Mouse (Mus musculus): ENCODE measurements around the gene Slamf7.
A peak's percentile ranks its signal among the peaks of the same experiment; 100 is the strongest.
"Not testable (repeated sequence)": the region's sequence is repeated elsewhere in the genome, so short reads cannot be mapped to it uniquely, and the experiment has no call there.

Gene Slamf7

GRCm38 (mm10) chr1:171652734-171653133 is at the start of gene Slamf7:
TSS of gene Slamf7 (minus strand) at chr1:171653035.
- no peak for DNase-seq (ENCODE audit: low spot score)

- DNase-seq (ENCODE audit: low spot score): no peak
Observed at GRCm38 (mm10) chr1:171698983-171699382, 46.1 kb upstream of the Slamf7 start.

DNA sequence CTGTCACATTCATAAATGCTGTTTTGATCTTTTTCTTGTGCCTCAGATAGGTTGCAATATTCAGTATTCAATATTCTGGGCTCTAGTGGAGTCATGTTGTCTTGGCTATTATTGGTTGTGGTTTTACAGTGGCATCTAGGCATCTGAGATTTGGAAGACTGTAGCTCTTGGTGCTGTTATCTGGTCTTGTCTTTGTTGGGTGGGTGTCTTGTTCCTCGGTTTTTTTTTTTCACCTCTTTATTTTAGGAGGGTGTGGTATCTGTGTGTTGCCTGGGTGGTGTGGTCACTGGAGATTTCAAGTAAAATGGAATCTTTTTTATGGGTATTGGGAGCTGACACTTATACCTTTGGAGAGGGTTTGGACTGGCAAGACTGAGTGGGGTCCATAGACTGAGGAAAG is 41.1 kb upstream of the Slamf7 start:
- DNase-seq (ENCODE audit: low spot score): no peak

- no peak for DNase-seq (ENCODE audit: low spot score)
Observed at GRCm38 (mm10) chr1:171687320-171687719, 34.5 kb upstream of the Slamf7 start.

DNA sequence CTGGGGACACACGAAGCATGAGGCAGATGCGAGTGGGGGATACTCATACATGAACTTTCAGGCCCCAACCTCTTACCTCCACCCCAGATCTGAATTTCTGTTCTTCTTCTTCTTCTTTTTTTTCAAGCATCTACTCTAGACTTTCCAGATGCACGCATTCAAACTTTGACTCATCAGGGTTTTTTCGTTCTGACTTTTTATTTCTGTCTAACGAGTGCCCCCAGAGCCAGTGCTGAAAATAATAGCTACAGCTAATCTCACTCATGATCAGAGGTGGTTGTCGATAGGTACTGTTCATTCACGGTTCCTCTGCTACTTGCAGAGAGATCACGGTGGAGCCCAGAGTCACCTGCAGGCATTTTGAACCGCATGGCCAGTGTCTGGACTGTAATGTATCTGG is 32.1 kb upstream of the Slamf7 start:
- DNase-seq (ENCODE audit: low spot score): no peak

DNA sequence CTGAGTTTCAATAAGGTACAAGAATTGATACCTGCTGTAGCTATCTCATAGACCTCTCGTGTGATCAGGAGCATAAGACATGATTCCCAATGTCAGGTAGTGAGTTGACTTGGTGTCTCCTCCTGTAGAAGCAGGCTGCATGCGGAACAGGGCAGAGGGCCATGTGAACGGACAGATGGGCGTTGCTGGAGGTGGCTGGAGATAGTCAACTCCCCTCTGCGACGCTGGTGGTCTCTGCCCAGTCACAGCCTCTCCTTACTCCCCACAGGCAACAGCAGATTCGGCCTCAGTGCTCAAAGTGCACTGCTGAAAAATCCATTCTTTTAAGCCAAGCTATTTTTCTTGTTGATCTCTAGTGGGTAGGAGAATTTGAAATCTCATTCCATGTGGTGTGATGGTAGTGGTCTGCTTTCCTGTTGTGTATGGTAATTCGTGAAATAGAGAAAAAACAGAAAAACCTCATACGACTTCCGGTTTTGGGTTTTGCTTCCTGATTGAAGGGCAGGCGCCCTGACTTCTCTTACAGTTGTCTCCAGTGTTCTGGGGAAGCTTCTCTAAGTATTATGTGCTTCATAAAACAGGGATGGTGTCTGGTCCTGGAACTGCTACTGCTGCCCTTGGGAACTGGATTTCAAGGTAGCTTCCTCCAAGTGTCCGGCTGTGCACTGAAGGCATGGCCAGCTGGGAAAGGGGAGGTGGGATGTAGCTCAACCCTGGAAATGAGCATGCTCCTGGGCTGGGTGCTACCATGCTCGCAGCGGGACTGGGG is 28.9 kb upstream of the Slamf7 start, which contains the start of gene Cd48:
Gene Cd48, plus strand, starts transcription at position 479 of the 769 bp plus-strand sequence.
- DNase-seq (ENCODE audit: low spot score): no peak

DNA sequence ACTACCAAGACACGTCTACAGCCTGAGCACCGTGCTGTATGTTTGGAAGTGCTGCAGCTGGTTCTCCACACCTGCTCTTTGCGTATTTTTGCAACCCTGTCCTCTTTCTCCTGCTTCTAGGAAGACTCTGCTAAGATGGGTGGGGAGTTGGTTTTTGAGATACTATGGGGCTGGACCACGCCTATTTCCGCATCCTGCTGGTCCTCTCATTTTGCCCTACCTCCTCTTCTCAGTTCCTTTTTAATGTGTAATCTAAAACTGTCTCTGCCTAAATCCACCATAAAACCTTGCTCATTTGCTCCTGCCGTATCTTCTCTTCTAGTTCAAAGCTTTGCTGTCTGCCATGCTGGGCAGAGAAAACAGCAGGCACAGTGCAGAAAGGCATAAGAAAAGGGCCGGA is 28.2 kb upstream of the Slamf7 start:
- no peak for DNase-seq (ENCODE audit: low spot score)

DNA sequence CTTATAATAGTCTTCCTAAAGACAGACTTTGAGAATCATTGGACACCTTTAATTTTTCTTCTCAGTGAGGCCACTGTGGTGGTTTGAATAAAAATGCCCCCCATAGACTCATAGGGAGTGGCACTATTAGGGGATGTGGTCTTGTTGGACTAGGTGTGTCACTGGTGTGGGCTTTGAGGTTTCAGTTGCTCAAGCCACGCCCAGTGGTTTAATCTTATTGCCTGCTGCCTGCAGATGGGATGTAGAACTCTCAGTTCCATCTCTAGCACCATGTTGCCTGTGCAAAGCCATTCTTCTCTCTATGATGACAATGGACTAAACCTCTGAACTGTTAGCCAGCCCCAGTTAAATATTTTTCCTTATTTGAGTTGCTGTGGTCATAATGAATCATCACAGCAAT is 24.9 kb upstream of the Slamf7 start:
- DNase-seq (ENCODE audit: low spot score): no peak

GRCm38 (mm10) chr1:171674467-171674866 is 21.6 kb upstream of the Slamf7 start:
- no peak for DNase-seq (ENCODE audit: low spot score)

DNA sequence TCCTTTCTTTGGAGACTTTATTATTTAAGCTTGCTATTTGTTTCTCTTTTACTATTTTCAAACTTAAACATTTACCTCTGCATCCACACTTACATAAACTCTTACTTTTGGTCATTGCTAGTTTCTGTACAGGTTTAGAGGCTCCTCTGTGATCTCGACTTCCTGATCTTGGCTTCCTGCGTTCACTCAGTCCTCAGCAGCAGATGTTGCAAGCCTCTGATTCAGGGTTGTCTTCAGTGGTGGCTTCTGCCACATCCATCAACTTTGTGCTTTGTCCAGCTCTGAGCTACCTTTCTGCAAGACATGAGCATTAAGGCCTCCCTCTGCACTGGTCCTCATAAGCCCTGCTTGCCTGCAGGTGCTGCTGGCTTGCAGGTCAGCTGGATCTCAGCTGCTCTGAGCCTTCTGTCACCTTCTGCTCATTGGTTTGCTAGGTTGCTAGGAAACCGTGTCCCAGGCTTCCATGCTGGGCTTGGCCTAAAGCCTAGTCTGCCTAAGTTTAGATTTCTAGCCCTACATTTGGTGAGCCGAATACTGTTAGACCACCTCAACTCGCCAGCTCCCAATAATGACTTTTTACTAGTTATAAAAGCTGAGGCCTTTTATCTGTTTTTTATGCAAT is 20.1 kb upstream of the Slamf7 start:
- DNase-seq (ENCODE audit: low spot score): peak; percentile 48

DNA sequence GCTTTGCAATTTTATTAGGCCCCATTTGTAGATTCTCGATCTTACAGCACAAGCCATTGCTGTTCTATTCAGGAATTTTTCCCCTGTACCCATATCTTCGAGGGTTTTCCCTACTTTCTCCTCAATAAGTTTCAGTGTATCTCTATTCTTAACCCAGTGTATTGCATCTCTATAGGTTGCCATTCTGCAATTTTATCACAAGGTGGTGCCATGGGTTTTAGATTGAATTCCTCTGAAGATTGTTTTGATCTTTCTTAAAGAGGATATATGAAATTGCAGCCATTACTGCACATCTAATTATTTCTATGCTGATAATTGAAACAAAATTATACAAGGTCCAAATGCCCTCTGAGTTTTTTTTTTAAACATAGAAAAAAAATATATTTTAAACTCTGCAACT is 19.6 kb upstream of the Slamf7 start:
- not testable (repeated sequence) for DNase-seq (ENCODE audit: low spot score)

DNA sequence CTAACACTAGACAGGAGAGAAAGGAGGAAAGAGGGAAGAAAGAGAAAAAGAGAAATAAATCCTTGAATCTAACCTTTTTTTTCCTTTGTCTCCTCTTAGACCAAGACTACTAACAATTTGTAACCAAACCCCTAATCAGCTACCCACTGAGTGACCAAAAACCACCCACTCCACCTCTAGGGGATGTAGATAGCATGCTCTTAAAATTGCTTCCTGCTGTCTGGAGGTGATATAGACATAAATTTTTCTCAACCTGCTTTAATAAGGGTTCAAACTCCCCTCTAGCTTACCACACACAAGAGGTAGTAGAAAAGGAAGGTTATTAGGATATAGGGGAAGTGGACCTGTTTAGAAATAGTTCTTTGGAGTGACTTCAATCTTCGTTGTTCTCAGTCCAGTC is 14.3 kb upstream of the Slamf7 start:
- DNase-seq (ENCODE audit: low spot score): no peak

DNA sequence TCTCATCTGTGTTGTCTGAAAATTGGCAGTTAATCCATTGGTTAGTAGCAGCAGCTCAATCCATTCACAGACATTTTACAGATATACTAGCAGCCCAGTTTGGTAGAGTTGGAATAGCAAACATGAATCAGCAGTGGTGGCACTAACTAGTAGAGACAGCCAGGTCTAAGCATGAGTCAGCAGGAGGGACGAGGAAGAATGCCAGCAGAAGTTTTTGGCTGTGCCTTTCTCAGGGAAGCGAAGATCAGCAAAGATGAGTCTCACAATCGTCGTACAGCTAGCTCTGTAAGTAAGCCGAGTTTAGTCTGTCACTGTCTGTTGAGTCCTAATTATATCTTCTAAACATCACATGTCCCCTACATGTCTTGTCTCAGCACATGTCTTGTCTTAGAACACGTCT is 13.5 kb upstream of the Slamf7 start:
- DNase-seq (ENCODE audit: low spot score): no peak

GRCm38 (mm10) chr1:171663757-171664156 is 10.9 kb upstream of the Slamf7 start:
- no peak for DNase-seq (ENCODE audit: low spot score)

GRCm38 (mm10) chr1:171661482-171661881 is 8.6 kb upstream of the Slamf7 start:
- no peak for DNase-seq (ENCODE audit: low spot score)

- no peak for DNase-seq (ENCODE audit: low spot score)
Observed at GRCm38 (mm10) chr1:171660423-171660822, 7.6 kb upstream of the Slamf7 start.

DNA sequence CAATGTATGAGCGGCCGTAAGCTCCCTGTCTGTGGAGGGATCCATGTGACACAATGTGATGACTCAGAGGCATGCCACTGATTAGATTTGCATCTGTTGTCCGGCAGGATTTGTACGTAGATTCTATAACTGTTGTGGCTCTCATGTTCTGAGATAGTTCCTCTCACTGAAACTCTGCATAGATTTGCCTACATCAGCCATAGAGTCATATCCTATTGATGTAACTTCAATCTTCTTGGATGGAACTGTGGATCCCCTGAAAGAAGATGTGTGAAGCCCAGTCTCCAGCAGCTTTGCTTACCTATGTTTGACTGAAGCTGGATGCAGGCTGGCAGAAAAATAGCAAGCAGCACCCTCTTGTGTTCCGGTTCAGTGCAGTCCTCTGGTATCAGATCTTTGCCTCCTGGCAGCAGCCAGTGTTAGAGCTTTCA is 5.7 kb upstream of the Slamf7 start:
- DNase-seq (ENCODE audit: low spot score): peak; percentile 39

DNA sequence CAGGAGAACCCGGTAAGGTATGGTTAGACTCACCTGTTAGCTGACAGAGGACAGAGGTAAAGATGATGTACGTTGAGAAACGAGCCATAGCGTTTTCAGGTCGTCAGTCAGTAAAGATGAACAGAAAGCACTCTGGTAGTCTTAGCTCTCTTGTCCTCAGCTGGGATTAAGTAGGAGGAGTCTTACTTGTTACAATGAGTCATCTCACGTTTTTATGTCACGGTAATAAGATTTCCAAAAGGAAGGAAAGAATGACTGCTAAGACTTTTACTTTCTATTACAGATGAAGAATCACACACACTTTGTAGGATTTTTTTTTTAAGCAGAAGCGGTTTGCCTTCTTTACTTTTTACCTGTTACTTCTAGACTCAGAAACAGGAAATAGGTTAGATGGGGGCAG is 4.0 kb downstream of the Slamf7 start:
- no peak for DNase-seq (ENCODE audit: low spot score)

DNA sequence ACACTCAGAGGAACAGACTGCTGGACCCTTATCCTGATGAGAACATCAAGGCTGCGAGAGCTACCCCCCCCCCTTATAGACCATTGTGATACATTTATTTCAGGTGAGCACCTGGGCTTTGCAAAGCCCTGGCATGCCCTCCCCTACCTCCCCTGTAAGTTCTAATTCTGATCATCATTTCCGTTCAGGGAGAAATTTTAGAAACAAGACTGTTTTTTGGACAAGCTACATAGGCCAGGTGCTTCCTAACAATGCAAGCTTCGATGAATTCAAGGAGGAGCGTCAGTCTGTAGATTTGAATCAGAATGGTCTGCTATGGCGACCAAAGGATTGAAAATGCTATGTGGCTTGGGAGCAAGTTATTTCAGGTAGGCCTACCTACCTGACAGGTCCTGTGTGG is 5.1 kb downstream of the Slamf7 start:
- no peak for DNase-seq (ENCODE audit: low spot score)

GRCm38 (mm10) chr1:171646429-171646940 is 6.3 kb downstream of the Slamf7 start:
- DNase-seq (ENCODE audit: low spot score): no peak

DNA sequence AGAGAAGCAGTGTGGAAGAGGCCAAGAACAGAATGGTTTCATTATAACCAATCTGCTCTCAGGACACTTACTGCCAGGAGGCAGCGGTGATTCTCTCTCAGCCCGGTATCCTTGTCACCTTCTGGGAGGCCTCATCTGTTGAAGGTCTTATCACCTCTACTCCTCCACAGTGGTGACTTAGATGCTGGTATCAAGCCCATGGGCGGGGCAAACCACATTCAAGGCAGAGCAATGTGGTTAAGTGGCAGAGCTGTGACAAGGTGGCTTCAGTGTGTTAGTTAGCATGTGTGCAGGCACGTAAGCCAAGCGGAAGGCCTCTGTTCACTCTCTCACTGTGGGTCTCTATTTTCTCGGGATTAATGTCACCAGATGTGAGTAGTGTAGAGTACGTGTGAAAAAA is 9.2 kb downstream of the Slamf7 start:
- DNase-seq (ENCODE audit: low spot score): no peak

GRCm38 (mm10) chr1:171640796-171641195 is 12.0 kb downstream of the Slamf7 start:
- DNase-seq (ENCODE audit: low spot score): no peak

DNA sequence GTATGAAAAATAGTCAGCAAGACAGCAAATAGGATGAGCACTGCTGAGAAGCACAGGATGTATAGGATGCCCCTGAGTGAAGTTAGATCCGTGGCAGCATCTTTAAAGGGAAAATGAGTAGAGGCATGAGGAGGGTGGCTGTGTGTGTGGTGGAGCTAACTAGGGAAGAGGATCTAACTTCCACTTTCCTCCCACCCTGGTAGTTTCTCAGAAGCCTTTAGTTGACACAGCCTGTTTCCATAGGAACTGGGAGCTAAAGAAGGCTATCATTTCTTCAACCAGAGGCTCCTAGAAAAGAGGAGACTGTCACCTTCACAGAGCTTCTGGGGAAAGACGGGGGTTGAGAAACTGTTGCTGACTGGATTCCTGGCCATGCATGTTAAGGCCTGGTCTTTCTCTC is 14.1 kb downstream of the Slamf7 start:
- DNase-seq (ENCODE audit: low spot score): no peak

DNA sequence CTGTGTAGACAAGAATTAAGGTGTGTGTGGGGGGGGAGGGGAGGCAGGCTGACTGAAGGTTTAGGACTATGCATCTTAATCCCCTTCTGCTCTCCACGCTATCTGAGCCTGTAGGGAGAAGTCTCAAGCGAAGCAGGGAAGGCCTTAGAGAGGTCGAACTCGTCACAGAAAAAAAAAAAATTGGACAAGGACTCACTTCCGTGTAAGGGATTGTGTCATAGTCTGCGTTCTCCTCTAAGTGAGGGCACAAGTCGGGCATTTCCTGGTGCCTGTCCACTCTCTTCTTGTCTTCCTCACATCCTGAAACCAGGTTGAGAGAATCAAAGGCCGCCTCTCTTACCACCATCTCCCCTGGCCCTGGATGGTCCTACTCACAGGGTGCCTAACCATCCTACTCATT is 15.7 kb downstream of the Slamf7 start:
- DNase-seq (ENCODE audit: low spot score): no peak
